In the genomic region with DNA sequence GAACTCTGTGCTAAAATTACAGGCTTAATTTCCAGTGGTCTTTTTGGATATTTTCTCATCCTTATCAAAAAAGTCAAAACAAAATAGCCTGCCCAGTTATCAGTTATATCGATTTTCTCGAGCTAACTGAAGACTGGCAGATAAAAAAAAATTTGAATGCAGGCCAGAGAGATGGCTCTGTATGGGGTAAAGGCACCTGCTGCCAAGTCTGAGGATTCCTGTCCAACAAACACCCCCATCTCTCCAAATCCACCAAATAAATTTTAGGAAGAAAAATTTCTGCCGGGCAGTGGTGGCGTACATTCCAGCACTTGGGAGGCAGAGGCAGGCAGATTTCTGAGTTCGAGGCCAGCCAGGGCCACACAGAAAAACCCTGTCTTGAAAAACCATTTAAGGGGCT, we compare ENCODE assay signal across 23 mouse cellular contexts. TPM values are rescaled to one million over a fixed set of nuclear protein-coding genes. Genes with fewer than 3 reads are reported as not detected.
A peak's percentile ranks its signal among the peaks of the same experiment; 100 is the strongest.
DNase-seq lines count a peak whose midpoint lies in the region; ATAC-seq and TF ChIP-seq lines count a peak whose summit lies in the region.
"Had no signal": no experiment of that assay in that cellular context is flagged by ENCODE, and none has a peak within 500 bp of the region (broad histone marks: within the 10 kb centered on the region; RNA-seq: fewer than 3 reads in every experiment).

No protein-coding gene starts in this region.

- TF ChIP-seq EP300 in heart, postnatal 0 days (IDR thresholded peaks at IDR 0.05; ENCODE audit: low read depth), result no peak
- TF ChIP-seq EP300 in ES-Bruce4 (IDR thresholded peaks at IDR 0.05; ENCODE audit: insufficient read depth, low read depth, low read length), result no peak

- TF ChIP-seq CTCF in heart, postnatal 0 days (IDR thresholded peaks at IDR 0.05; ENCODE audit: low read depth), result no peak
- no peak for TF ChIP-seq CTCF in ES-Bruce4 (IDR thresholded peaks at IDR 0.05; ENCODE audit: low read depth, low read length)

- H3K4me3 ChIP-seq in heart, postnatal 0 days (ENCODE audit: low read depth, low read length), result no peak overlapping the region
- H3K4me3 ChIP-seq in ES-Bruce4 (ENCODE audit: low read depth, low read length), result no peak overlapping the region; the same call in 1 of the 2 replicates
- H3K4me3 ChIP-seq in liver, embryonic 13.5 days (replicated peaks), result peak overlapping the region; percentile 26
- H3K4me3 ChIP-seq: embryonic facial prominence, embryonic 13.5 days; heart, embryonic 15.5 days had no signal

- H3K4me1 ChIP-seq in heart, postnatal 0 days (ENCODE audit: control insufficient read depth, insufficient read depth), result peaks cover 50% of the 10 kb centered on the region
- no peaks in the 10 kb centered on the region for H3K4me1 ChIP-seq in ES-Bruce4 (ENCODE audit: control insufficient read depth, insufficient read depth, low read length)
- peaks cover 83% of the 10 kb centered on the region for H3K4me1 ChIP-seq in liver, embryonic 13.5 days (replicated peaks)

- H3K4me2 ChIP-seq in heart, postnatal 0 days (ENCODE audit: low read depth, low read length), result no peak overlapping the region
- H3K4me2 ChIP-seq in liver, embryonic 13.5 days, result peak overlapping the region; percentile 73
- H3K4me2 ChIP-seq: embryonic facial prominence, embryonic 13.5 days; heart, embryonic 15.5 days had no signal

- DNase-seq in cerebellum, postnatal 10 days, result peak; percentile 37 to 51
- no peak for DNase-seq in cerebellum, adult 18-20 months
- DNase-seq in heart, postnatal 0 days (ENCODE audit: low spot score), result no peak
- no peak for DNase-seq in heart, postnatal 4 days
- DNase-seq in liver, embryonic 13.5 days, result no peak
- no peak for DNase-seq in right cerebral cortex, adult 2 months (ENCODE audit: low spot score in 2 of 2)
- no peak for DNase-seq in lung, postnatal 36 days
- DNase-seq: cerebellum, adult 11 months; gastrocnemius, postnatal 36 days; kidney, adult 11 months; kidney, postnatal 10 days; lung, postnatal 10 days; right cerebral cortex, postnatal 25 days had no signal

- WGBS in heart, postnatal 0 days, result 59% methylated on average over 5 of the region's 5 CpGs
- 50% methylated on average over 5 of the region's 5 CpGs for WGBS in liver, embryonic 13.5 days (ENCODE audit: insufficient replicate concordance)

- H3K9ac ChIP-seq in heart, postnatal 0 days (replicated peaks; ENCODE audit: low read depth, low read length), result no peak overlapping the region
- H3K9ac ChIP-seq in ES-Bruce4 (ENCODE audit: low read depth, poor library complexity, severe bottlenecking), result peak overlapping the region; percentile 9
- H3K9ac ChIP-seq in liver, embryonic 13.5 days, result peak overlapping the region; percentile 52
- H3K9ac ChIP-seq: embryonic facial prominence, embryonic 13.5 days; heart, embryonic 15.5 days had no signal

- H3K9me3 ChIP-seq in heart, postnatal 0 days (replicated peaks; ENCODE audit: control insufficient read depth, low read length), result no peaks in the 10 kb centered on the region
- H3K9me3 ChIP-seq in ES-Bruce4 (replicated peaks; ENCODE audit: control insufficient read depth, insufficient read depth, low read length, poor library complexity, severe bottlenecking), result no peaks in the 10 kb centered on the region
- H3K9me3 ChIP-seq in liver, embryonic 13.5 days (replicated peaks), result no peaks in the 10 kb centered on the region
- H3K9me3 ChIP-seq: embryonic facial prominence, embryonic 13.5 days; heart, embryonic 15.5 days had no signal

- no peak for TF ChIP-seq POLR2A in ES-Bruce4 (IDR thresholded peaks at IDR 0.05; ENCODE audit: insufficient read depth, low read length)

- peaks cover 4% of the 10 kb centered on the region; the same call in 1 of the 2 replicates for H3K36me3 ChIP-seq in heart, postnatal 0 days (replicated peaks; ENCODE audit: control insufficient read depth, insufficient read depth, low read length)
- peaks cover 35% of the 10 kb centered on the region for H3K36me3 ChIP-seq in ES-Bruce4 (ENCODE audit: control insufficient read depth, insufficient read depth, low read length, poor library complexity, severe bottlenecking)
- H3K36me3 ChIP-seq in liver, embryonic 13.5 days, result peaks cover 18% of the 10 kb centered on the region; the same call in 1 of the 2 replicates

- H3K27ac ChIP-seq in heart, postnatal 0 days (ENCODE audit: low read depth), result 0 out of 2 replicates have a peak overlapping the region, but pooled peaks have one; percentile 18
- H3K27ac ChIP-seq in ES-Bruce4 (ENCODE audit: insufficient read depth, low read length), result no peak overlapping the region
- peak overlapping the region; percentile 41 for H3K27ac ChIP-seq in liver, embryonic 13.5 days
- H3K27ac ChIP-seq: embryonic facial prominence, embryonic 13.5 days; heart, embryonic 15.5 days; hindbrain, postnatal 0 days had no signal

- no peak for ATAC-seq in heart, postnatal 0 days (ENCODE audit: insufficient read depth, low read depth)
- ATAC-seq in liver, embryonic 13.5 days (ENCODE audit: low read depth), result no peak
- ATAC-seq: hindbrain, postnatal 0 days had no signal

- H3K27me3 ChIP-seq in heart, postnatal 0 days (ENCODE audit: control insufficient read depth, insufficient read depth, low read length), result no peaks in the 10 kb centered on the region
- H3K27me3 ChIP-seq in ES-Bruce4 (ENCODE audit: control insufficient read depth, insufficient read depth, low read length, poor library complexity, severe bottlenecking), result no peaks in the 10 kb centered on the region
- no peaks in the 10 kb centered on the region for H3K27me3 ChIP-seq in liver, embryonic 13.5 days
- H3K27me3 ChIP-seq: embryonic facial prominence, embryonic 13.5 days; heart, embryonic 15.5 days had no signal

RNA-seq across cellular contexts. Expression of gene Luc7l3, which starts 3.7 kb away (rescaled TPM):
- total RNA-seq in heart, postnatal 0 days (2014; rRNA removed; ENCODE audit: low replicate concordance), result 17.9 and 29.2 TPM in 2 replicates
- polyA plus RNA-seq in heart, postnatal 0 days (2015; fragmentation: Nextera tagmentation; extraction: Ambion mirVana), result 49.2 and 51.9 TPM in 2 replicates
- total RNA-seq in heart, postnatal 4 days (2021), result 10 to 100 TPM; 47.8 to 50.4 TPM
- polyA plus RNA-seq in ES-Bruce4 (2011; ENCODE audit: insufficient read depth, insufficient read length, low read depth, missing spikeins), result 182 and 223 TPM in 2 replicates
- 53.4 and 68.8 TPM in 2 replicates for polyA plus RNA-seq in liver, embryonic 13.5 days (2015; fragmentation: Nextera tagmentation; extraction: Ambion mirVana)

RNA-seq across cellular contexts. Expression of gene Ankrd40, which starts 9.7 kb away (rescaled TPM):
- 164 and 181 TPM in 2 replicates for total RNA-seq in heart, postnatal 0 days (2014; rRNA removed; ENCODE audit: low replicate concordance)
- polyA plus RNA-seq in heart, postnatal 0 days (2015; fragmentation: Nextera tagmentation; extraction: Ambion mirVana), result 53.7 and 54.6 TPM in 2 replicates
- 100 to 1,000 TPM; 178 to 183 TPM for total RNA-seq in heart, postnatal 4 days (2021)
- 51.7 and 66.3 TPM in 2 replicates for polyA plus RNA-seq in ES-Bruce4 (2011; ENCODE audit: insufficient read depth, insufficient read length, low read depth, missing spikeins)
- polyA plus RNA-seq in liver, embryonic 13.5 days (2015; fragmentation: Nextera tagmentation; extraction: Ambion mirVana), result 5.2 and 5.5 TPM in 2 replicates

RNA-seq across cellular contexts. Expression of gene Gm21885, which starts 36.4 kb away (rescaled TPM):
- total RNA-seq in heart, postnatal 0 days (2014; rRNA removed; ENCODE audit: low replicate concordance), result not detected in 2 replicates
- 0.15 and 0.30 TPM in 2 replicates for polyA plus RNA-seq in heart, postnatal 0 days (2015; fragmentation: Nextera tagmentation; extraction: Ambion mirVana)
- total RNA-seq in heart, postnatal 4 days (2021), result not detected
- polyA plus RNA-seq in ES-Bruce4 (2011; ENCODE audit: insufficient read depth, insufficient read length, low read depth, missing spikeins), result not detected in 2 replicates
- polyA plus RNA-seq in liver, embryonic 13.5 days (2015; fragmentation: Nextera tagmentation; extraction: Ambion mirVana), result not detected in 2 replicates
- total RNA-seq: gastrocnemius, postnatal 36 days; hindbrain, postnatal 0 days; layer of hippocampus, postnatal 14 days; left cerebral cortex, postnatal 10 days; megakaryocyte-erythroid progenitor cell, adult 5-6 weeks had no signal
- polyA plus RNA-seq: brain, embryonic 14.5 days; heart, embryonic 15.5 days; hindbrain, postnatal 0 days; neural tube, embryonic 14.5 days; thymus, postnatal 0 days had no signal

Comparison
In these comparisons a context has a peak if more than half of its experiments do, and no peak if none do; other contexts are left out.
1. DNase-seq: peak in cerebellum, postnatal 10 days (2 of 2); none in cerebellum, adult 18-20 months (0 of 2), heart, postnatal 0 days (single experiment), heart, postnatal 4 days (single experiment), liver, embryonic 13.5 days (single experiment), right cerebral cortex, adult 2 months (0 of 2) and lung, postnatal 36 days (single experiment).